Mouse (Mus musculus) CH12.LX (cell line): ENCODE data around the gene Pitx3.

Experiments used
- BHLHE40 ChIP-seq: IDR thresholded peaks from 2 replicates; pipeline ENCODE4 v1.6.1; 2011; ENCODE audit warnings: mild to moderate bottlenecking, low read depth, low read length, improper control_type of control experiment
- CHD2 ChIP-seq: IDR thresholded peaks from 2 replicates; pipeline ENCODE4 v1.6.1; 2011; ENCODE audit warnings: low read length, improper control_type of control experiment
- CTCF ChIP-seq, 2 experiments: IDR thresholded peaks in 1 of 2; conservative IDR thresholded peaks in 1 of 2; 2 replicates each; pipeline ENCODE4 v1.5.1; 2011 to 2012; ENCODE audit warnings: low read depth in 2 of 2, low read length in 2 of 2, improper control_type of control experiment in 1 of 2, inconsistent platforms in 1 of 2, mild to moderate bottlenecking in 1 of 2, moderate library complexity in 1 of 2
- ELF1 ChIP-seq: IDR thresholded peaks from 2 replicates; pipeline ENCODE4 v1.6.1; 2014; ENCODE audit warnings: low read depth, mild to moderate bottlenecking, inconsistent platforms, low read length, improper control_type of control experiment
- EP300 ChIP-seq: IDR thresholded peaks from 2 replicates; pipeline ENCODE4 v1.6.1; 2011; ENCODE audit warnings: low read length, improper control_type of control experiment
- MAX ChIP-seq: IDR thresholded peaks from 2 replicates; pipeline ENCODE4 v1.6.1; 2011; ENCODE audit warnings: low read length, improper control_type of control experiment
- MAZ ChIP-seq: IDR thresholded peaks from 2 replicates; pipeline ENCODE4 v1.6.1; 2012; ENCODE audit warnings: low read depth, mild to moderate bottlenecking, inconsistent platforms, low read length, improper control_type of control experiment, moderate library complexity
- MEF2A ChIP-seq: IDR thresholded peaks from 2 replicates; pipeline ENCODE4 v1.6.1; 2014; ENCODE audit warnings: low read depth, mild to moderate bottlenecking, inconsistent platforms, low read length, improper control_type of control experiment, borderline replicate concordance
- NELFE ChIP-seq: IDR thresholded peaks from 2 replicates; pipeline ENCODE4 v1.6.1; 2011; ENCODE audit warnings: low read depth, low read length, improper control_type of control experiment
- PAX5 ChIP-seq: IDR thresholded peaks from 2 replicates; pipeline ENCODE4 v1.6.1; 2012; ENCODE audit warnings: low read length, inconsistent platforms, mixed read lengths
- POLR2A ChIP-seq: IDR thresholded peaks from 2 replicates; pipeline ENCODE4 v1.6.1; 2011; ENCODE audit warnings: low read depth, mild to moderate bottlenecking, improper control_type of control experiment, low read length
- RAD21 ChIP-seq: IDR thresholded peaks from 2 replicates; pipeline ENCODE4 v1.6.1; 2011; ENCODE audit warnings: low read depth, mild to moderate bottlenecking, low read length, improper control_type of control experiment, moderate library complexity
- UBTF ChIP-seq: IDR thresholded peaks from 2 replicates; pipeline ENCODE4 v1.6.1; 2012; ENCODE audit warnings: low read depth, mild to moderate bottlenecking, inconsistent platforms, low read length, improper control_type of control experiment, moderate library complexity

DNA sequence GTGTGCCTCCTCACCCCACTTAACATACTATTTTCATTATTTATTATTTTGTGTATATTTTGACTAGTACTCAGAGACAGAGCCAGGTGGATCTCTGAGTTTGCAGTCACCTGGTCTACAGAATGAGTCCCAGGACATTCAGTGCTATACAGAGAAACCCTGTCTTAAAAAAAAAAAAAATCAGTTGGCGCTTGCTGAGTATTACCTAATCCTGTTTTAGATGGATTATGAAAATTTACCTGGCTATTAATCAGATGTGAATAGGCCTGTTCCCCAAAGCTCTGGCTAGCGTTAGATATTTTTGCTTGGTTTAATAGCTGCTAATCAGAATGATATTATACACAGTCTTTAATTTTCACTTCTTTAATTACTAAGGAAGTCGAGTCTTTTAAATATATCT, 24.2 kb downstream of the Pitx3 start:
- TF ChIP-seq NELFE: no peak
- no peak for TF ChIP-seq CTCF (conservative IDR thresholded peaks at IDR 0.05 in 1 of 2, IDR thresholded peaks at IDR 0.05 in 1 of 2; ENCODE audit: low read depth in 2 of 2, low read length in 2 of 2)
- no peak for TF ChIP-seq EP300
- TF ChIP-seq POLR2A: no peak
- no peak for TF ChIP-seq UBTF
- TF ChIP-seq BHLHE40: no peak
- TF ChIP-seq MAX: no peak
- TF ChIP-seq CHD2: no peak
- TF ChIP-seq ELF1: no peak
- TF ChIP-seq PAX5: no peak
- no peak for TF ChIP-seq MAZ
- no peak for TF ChIP-seq MEF2A
- TF ChIP-seq RAD21: no peak
